Mouse (Mus musculus): ENCODE data around the gene 2510039O18Rik. TPM values are rescaled to one million over a fixed set of nuclear protein-coding genes. Genes with fewer than 3 reads are reported as not detected.

The 2510039O18Rik gene
- polyA plus RNA-seq, 2 experiments from 2014 or later = 8.3 to 9.4 TPM

DNA sequence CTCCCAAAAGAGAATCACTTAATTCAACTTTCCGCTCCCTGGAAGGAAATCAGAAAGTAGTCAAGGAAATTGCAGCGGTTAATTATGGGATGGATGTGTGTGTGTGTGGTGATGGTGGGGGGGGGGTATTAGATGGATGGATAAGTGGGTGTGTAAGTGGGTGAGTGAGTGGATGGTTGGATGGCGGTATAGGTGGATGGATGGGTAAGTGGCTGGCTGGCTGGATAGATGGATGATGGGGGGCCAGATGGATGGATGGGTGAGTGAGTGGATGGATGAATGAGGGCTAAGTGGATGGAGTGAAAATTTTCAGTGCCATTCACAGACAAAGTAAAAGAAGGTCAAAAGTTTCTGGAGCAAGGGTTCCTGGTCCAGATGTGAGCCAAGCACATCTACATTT, 3.7 kb upstream of the 2510039O18Rik start:
- ATAC-seq = no peak

DNA sequence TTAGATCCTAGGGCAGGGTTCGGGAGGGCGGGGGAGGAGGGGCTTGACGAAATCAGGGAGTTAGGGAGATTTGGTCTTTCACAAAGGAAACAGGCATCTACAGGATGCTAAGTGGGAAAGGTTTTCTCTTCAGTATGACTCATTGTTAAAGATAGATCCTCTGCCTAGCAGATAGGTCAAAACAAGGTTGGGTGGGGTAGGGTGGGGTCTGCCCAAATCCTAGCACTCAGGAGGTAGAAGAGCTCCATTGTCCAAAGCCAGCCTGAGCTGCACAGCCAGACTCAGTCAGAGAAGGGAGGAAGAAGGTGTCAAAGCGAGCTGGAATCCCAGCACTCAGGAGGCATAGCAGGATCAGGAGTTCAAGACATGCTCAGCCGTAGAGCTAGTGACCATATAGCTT, 3.2 kb upstream of the 2510039O18Rik start:
- no peak for ATAC-seq

DNA sequence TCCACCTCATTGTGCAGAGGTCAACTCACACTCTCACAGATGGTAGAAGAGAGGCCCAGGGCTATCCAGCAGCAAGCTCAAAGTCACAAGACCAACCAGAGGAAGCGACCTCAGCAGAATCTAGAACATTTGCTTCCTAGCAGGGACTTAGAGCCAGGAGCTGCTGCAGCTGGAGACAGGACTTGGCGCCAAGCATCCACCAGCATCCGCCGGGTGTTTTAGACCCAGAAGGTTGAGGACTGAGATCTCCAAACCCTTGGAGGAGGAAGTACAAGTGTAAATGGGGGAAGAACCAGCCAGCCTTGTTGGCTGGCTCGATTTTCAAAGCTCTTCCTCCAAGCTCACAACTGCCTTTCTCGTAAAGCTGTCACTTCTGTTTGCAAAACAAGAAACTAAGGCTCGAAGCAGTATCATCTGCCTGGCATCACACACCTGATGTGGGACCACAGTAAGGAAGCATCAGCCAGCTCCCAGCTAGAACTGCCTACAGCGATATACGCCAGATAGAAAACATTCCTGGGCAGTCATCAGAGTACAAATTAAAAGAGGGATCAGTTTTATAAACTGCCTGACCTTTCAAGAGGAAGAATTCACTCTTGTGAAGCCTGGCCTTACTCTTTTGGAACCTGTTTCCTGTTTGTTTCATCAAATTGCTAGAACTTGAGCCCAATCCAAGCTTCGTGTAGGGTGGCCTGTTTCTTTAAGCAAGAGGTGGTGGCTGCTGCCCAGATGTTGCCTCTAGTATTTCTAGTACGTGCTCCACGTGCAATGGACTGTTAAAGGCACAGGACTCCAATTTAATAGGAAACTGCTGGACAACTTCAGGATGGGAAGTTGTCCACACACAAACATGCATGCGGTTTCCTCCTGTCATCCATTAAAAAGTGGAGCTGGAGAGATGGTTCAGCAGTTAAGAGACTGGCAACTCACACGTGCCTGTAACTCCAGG, 2.3 kb upstream of the 2510039O18Rik start:
- no peak for ATAC-seq

DNA sequence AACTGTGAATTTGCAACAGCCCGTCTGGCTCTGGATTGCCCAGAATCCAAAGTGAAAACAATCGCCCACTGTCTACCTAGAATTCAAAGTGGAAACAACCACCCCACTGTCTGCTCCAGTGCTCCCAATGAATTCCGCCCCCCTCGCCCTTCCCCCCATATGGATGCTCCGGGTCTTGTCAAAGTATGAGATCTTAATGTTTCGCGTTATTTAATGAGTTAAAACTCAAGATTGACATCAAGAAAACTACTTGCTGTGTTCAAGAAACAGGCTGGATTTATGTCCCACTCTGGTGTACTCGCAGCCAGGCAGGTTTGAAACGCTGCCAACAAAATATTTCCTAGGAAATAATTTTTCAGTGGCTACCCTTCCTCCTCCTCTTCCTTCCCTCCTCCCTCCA, 584 bp upstream of the 2510039O18Rik start:
- ATAC-seq = no peak

DNA sequence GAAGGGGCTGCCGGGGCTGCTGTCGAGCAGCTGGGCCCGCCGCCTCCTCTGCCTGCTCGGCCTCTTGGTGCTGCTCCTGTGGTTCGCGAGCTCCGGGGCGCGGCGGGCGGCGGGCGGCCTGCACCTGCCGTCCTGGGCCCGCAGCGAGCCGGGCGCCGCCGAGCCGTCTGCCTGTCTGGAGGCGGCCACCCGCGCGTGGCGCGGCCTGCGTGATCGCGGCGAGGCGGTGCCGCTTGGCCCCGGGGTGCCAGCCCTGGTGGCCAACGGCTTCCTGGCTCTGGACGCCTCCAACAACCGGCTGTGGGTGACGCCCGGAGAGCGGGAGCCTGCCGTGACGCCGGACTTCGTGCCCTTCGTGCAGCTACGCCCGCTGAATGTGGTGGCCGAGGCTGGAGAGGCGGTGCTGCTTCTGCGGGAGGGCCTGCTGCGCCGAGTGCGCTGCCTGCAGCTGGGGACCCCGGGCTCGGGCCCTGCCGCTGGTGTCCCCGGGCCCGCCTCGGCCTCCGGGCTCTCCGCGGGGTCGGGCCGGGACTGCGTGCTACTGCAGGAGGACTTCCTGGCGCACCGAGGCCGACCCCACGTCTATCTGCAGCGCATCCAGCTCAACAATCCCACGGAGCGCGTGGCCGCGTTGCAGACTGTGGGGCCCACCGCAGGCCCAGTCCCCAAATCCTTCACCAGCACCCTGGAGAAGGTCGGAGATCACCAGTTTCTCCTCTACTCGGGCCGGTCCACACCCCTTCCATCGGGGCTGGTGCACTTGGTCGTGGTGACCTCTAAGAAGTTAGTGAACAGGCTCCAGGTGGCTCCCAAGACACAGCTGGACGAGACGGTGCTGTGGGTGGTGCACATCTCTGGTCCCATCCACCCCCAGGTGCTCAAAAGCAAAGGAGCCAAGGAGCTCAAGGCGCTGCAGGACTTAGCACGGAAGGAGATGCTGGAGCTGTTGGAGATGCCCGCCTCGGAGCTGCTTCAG, 638 bp downstream of the 2510039O18Rik start:
- ATAC-seq = peak; percentile 28

DNA sequence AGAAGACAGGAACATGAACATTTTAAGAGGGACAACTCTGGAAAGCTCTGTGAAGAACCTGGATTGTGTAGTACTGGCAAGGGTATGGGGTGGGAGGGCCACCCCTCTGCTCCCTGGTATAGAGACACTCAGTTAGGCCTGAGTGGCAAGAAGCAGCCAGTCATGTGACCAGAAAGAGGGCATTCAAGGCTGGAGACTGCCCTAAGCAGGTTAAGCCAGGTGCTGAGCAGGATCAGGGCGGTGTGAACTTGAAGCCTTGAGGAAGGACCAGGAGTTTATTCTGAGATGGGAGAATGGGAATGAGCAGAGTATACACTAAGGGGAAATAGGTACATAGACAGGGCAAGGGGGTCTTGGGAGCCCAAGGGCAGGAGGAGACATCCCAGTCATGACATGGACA, 2.3 kb downstream of the 2510039O18Rik start:
- ATAC-seq = no peak

DNA sequence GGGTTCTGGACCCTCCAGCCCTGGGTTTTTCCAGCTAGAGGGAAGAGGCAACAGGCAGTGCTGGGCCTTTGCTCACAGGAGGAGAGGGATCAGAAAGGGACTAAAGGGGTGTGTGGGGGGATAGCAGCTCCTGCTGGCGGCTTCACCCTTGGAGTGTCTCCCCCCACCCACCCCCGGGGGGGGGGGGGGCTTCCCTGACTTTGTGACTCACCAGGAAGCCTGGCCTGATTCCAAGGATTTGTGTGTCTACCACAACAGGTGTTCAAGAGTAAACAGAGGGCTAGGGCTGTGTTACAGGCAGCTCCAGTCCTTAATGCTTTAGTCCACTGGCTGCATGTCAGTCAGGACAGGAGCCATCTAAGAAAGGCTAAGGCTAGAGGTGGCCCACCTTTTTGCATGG, 6.8 kb downstream of the 2510039O18Rik start:
- no peak for ATAC-seq

DNA sequence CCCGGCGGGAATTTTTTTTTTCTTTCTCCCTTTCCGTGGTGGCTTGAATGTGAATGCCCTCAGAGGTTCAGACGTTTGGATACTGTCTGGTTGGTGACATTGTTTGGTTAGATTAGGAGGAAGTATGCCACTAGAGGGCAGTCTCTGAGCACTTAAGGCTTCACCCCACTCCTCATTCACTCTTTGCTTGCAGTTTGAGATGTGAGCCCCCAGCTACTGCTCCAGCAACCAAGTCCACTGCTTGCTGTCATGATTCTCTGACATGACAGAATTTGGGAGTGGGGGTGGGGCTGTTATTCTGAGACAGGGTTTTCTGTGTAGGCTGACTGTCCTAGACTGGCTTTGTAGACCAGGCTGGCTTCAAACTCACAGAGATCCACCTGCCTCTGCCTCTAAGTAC, 12.9 kb downstream of the 2510039O18Rik start:
- ATAC-seq = peak; percentile 71

DNA sequence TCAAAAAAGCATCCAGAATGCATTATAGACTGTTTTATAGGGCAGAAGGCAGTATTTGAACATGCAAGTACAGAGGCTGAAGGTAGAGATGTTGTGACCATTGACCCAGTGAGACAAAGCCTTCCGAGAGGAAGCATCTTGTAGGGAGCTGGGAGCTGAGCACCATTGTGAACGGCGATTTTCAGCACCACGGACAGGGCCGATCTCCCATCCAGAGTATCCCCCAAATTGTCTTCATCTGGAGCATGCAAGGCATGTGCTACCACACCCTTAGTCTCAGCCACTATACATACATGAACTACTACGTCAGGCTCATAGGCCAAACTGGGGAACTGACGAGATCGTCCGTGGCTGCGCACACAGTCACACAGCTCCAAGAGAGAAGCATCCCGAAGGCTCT, 16.4 kb downstream of the 2510039O18Rik start:
- ATAC-seq = no peak

DNA sequence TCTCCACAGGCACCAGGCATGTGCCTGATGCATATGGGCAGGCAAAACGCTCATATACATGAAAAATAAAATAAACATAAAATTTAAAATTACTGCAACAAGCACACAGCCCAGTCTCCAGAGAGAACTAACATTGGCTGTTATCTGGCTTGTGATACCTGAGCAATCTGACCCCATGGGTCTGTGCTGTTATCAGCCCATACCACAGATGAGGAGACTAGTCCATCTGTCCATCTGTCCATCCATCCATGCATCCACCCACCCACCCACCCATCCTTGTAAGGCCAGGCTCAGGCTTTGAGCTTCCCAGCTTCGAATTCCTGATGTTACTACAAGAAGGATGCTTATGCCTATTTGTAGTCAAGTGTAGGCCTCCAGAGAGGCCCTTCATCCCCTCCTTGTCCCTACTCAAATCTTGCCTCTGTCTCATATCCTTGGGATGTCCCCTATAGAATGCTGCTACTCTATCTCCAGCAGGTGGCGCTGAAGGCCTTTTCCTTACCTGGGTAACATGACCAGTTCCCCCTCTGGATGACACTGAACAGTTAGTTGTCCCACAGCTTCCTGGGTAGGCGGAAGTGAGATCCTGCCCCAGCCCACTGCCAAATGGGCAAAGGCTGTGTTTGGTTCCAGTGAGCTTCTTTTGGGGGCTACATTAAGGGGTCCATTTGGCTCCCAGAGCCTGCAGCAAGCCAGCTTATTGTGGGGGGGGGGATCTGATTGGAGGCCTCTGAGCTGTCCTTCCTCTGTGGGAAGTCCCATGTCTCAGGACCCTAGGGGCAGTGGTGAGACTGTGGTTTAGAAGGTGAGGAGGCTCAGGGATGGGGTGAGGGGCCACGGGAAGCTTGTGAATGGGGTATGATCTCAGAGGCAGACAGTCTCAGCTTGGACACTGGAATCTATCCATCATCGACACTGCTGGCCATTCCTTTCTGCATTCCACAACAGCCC, 19.5 kb downstream of the 2510039O18Rik start:
- ATAC-seq = peak; percentile 82

DNA sequence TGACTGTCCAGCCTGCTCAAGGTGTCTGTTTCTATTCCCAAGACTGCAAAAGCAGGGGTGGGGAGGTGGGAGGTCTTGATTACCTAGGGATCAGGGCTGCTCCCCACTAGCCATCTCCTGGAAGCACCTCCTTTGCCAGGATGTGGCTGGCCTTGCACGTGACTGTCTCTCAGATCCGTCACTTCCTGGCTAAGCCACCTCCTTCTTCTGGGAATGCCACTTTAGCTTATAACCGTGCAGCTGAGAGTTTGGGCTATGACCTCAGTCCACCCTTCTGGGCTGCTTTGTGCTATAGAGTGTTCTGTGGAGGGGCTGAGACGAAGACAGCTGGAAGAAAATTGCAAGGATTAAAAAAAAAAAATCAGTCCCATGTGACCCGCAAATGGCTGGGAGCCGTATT, 22.1 kb downstream of the 2510039O18Rik start:
- no peak for ATAC-seq

DNA sequence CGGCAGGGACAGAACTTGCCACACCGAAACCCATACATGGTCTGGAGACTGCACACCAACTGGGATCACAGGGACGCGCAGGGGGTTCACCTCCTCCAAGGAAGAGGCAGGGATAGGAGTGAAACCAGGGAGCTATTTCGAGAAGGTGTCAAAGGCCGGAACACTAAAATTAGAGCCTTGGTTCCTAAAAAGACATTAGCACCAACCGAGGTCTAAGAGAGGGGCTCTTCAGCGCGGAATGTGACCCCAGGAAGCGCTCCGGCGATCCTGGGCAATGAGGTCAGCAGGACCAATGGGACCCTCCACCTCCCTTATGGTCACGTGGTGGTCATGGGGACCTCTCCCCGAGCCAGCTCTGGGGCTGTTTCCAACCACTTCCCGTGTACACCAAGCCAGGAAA, 22.9 kb downstream of the 2510039O18Rik start:
- ATAC-seq = no peak

DNA sequence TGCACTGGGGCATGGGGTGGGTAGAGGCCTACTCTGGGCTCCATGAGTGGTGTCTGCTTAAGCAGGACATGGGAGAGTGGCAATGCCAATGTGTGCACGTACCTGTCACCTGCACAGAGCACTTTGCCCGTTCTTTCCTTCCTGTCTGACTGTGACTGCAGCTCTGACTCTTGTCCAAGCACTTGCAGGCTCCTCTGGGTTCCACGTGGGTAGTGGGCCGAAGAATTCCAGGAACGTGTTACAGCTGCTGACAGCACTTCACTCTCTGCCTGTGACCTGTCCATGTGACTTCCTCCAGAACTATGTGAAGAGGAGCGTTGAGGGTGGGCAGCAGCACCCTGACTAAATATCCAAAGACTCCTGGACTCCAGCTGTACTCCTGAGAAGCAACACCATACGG, 25.0 kb downstream of the 2510039O18Rik start:
- ATAC-seq = no peak

DNA sequence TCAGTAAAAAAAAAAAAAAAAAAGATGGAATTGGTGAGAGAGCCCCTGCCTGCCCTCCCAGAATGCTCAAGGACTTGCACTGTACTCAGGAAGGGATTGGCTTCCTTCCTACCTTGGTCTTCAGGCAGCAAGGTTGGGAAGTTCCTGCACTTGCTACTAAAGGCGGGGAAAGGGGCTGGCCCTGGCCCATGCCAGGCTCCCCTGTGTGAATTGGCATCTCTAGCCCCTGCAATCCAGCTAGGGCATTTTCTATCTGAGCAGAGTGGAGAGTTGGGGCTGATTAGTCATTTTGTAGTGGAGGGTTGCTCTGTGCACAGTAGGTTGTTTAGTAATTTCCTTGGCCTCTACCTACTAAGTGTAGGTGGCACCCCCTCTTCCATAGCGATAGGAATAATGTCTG, 28.1 kb downstream of the 2510039O18Rik start:
- ATAC-seq = no peak

DNA sequence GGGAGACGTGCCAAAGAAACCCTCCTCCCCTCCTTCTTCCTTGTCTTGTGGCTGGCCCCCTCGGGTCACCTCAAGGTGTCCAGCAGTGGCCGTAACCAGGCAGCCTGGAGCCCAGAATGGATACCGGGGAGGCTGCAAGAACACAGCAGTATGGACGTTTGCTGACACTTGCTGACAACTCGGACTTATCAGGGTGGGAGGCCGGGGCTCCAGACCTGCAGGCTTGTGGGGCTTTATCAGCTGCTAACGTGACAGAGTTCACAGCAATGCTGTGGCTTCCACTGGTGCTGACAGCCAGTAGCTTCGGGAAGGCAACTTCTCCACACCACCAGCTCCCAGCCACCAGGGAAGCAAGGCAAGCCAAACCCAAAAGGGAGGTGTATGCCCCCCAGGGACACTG, 28.6 kb downstream of the 2510039O18Rik start:
- no peak for ATAC-seq

DNA sequence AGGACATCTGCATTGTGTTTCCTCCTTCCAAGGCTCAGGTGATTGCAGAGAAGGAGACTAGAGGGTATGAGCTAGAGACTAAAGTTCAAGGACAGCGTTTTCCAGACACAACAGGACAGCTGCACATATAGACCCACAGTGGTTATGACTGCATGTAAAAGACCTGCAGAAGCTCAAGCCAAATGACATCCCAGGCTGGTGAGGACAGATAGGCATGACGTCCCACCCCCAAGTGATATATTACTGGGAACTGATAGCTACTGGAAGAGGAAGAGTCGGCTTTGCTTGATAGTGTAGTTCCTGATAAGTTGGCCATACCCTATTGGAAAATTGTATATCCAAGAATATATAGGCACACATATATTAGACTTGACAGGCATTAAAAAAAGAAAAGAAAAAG, 35.5 kb downstream of the 2510039O18Rik start:
- ATAC-seq = no peak

DNA sequence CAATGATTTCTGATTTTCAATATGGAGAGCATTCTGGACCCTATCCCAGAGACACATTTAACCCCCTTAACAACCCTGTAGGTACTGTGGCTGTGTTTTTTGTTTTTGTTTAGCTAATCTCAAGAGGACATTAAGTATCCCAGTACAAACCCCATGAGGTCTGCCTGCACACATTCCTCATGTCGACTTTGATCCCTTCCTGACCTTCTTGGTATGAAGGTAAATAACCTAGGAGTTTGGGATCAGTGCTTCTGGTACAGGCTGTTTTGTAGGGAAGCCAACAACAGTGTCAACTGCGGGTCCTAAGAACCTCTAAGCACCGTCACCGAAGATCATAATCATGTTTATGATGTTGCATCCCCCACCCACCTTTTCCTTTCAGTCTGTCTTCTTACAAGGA, 37.0 kb downstream of the 2510039O18Rik start:
- no peak for ATAC-seq

DNA sequence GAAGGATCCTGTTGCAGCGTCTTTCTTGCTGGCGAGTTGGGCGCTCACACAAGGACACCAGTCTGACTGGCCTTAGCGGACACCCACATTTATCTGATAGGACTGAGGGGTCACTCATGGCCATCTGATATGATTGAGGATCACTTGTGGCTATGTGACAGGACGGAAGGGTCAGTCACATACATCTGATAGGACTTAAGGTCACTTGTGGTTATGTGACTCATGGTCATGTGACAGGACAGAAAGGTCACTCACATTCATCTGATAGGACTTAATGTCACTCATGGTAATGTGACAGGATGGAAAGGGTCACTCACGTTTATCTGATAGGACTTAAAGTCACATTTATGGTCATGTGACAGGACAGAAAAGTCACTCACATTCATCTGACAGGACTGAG, 37.7 kb downstream of the 2510039O18Rik start:
- ATAC-seq = no peak

DNA sequence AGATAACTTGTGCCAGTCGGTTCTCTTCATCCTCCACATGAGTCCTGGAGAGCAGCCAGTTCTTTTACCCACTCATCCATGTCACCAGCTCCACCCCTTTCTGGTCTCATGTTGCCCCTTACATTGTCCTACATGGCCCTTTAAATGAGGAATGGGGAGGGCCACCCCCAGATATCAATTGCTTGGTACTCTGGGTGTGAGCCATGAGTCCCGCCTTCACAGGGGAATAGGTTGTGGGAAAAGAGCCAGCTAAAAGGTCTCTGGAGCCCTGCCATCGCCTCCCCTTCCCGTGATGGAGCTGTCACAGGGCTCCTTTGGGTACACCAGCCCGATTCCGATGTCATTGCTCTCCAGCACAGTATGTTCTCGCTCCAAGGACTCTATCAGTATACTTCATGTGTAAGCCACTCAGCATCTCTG, 38.8 kb downstream of the 2510039O18Rik start:
- no peak for ATAC-seq

DNA sequence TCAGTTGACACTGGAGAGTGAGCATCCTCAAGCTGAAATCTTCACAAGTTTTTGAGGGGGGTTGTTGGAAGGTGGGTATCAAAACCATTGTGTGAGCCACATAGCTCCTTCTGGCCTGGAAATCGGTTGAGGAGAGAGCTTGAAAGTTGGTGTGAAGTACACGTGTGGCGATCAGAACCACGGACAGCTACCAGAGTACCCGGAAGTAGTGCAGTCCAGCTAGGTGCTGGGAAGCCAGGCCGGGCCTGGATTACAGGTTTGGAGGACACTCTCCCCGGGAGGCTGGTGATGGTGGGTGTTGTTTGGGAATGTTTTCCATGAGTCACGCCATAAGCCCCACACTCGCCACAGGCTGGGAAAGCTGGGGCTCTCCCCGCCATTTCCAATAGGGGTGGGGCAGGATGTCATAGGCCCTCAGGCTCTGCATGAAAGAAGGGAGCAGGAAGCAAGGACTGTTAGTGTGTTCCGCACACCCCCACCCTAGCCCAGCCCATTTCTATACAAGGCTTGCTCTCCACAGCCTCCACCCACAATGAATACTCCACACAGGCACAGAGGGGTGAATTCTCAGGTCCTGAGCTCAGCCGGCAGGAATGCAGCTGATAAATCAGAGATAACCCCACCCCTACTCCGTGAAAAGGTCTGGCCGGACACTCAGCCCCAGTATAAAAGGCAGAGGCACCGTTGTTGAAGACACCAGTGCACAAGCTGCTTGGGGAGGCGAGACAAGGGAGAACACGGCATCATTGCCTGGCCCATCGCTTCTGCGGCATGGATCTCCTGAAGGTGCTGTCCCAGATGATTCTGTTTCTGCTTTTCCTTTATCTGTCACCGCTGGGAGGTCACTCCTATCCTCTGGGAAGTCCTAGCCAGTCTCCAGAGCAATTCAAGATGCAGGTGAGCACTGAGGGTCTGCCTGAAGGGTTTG, 44.8 kb downstream of the 2510039O18Rik start, which contains the start of gene Nppb:
Gene Nppb (plus strand): TSS at position 584 of the 928 bp plus-strand sequence.
- no peak for ATAC-seq

DNA sequence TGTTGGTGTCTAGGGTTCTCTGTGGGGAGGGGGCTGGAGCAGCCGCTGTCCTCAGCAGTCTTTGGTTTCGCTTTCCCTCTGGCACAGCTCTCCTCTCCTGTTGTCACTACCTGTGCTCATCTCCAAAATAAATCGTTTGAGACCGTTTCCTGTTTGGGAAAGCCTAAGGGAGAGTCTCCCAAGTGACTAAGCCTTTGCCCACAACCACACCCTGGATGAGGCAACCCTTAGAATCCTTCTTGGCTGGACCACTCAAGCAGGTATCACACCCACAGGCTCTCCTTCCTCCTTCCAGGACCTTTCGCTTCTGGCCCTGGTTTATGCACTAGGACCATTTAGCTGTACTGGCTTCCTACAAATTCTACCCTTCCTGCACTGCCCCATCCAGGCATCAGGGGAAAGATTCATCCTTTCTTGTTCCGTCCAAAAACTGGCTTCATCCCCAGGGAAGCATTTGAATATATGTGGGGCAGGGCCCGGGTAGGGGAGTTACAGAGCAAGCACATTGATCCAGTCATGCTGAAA, 52.9 kb downstream of the 2510039O18Rik start:
- no peak for ATAC-seq

Data from CD4-positive, CD25-positive, alpha-beta regulatory T cell, adult 4 months (primary cell).